Mouse (Mus musculus) liver, embryonic 16.5 days (tissue): ENCODE measurements at regions not wholly inside any gene's neighbourhood (a gene's known extent, or its start where the extent isn't known, plus 50 kb on each side); places are given as distances from the start of the nearest gene placed in this dataset.

Source experiments
- ATAC-seq: fragments of 200-750 bp; cut with Nextera tagmentation; 2 replicates; pipeline ENCODE4 v1.8.0; 2017; ENCODE audit warnings: low read depth, mild to moderate bottlenecking, moderate number of reproducible peaks, moderate library complexity
- H3K27ac ChIP-seq: fragments of 300-500 bp; sonication (generic); 2 replicates; pipeline ENCODE4 v1.5.1; 2014; ENCODE audit warnings: mild to moderate bottlenecking, low read length
- H3K27me3 ChIP-seq: fragments of 300-500 bp; sonication (generic); 2 replicates; pipeline ENCODE4 v1.6.1; 2014; ENCODE audit warnings: low read depth, low read length, mixed read lengths; ENCODE audit not compliant: control insufficient read depth, insufficient read depth
- H3K36me3 ChIP-seq: fragments of 300-500 bp; sonication (generic); 2 replicates; pipeline ENCODE4 v1.6.1; 2014; ENCODE audit warnings: mild to moderate bottlenecking; ENCODE audit not compliant: control insufficient read depth, insufficient read depth
- H3K4me1 ChIP-seq: fragments of 300-500 bp; sonication (generic); 2 replicates; pipeline ENCODE4 v1.6.1; 2014; ENCODE audit warnings: low read depth, low read length, mixed read lengths; ENCODE audit not compliant: control insufficient read depth
- H3K4me2 ChIP-seq: fragments of 300-500 bp; sonication (generic); 2 replicates; pipeline ENCODE4 v1.6.1; 2014; ENCODE audit warnings: low read depth, low read length, mixed read lengths
- H3K4me3 ChIP-seq: fragments of 300-500 bp; sonication (generic); 2 replicates; pipeline ENCODE4 v1.5.1; 2014; ENCODE audit warnings: low read depth, mild to moderate bottlenecking, low read length
- H3K9ac ChIP-seq: fragments of 300-500 bp; sonication (generic); 2 replicates; pipeline ENCODE4 v1.6.1; 2014; ENCODE audit warnings: low read depth, low read length
- H3K9me3 ChIP-seq: fragments of 300-500 bp; sonication (generic); replicated peaks from 2 replicates; pipeline ENCODE4 v1.6.1; 2016; ENCODE audit warnings: low read length; ENCODE audit not compliant: control insufficient read depth
- WGBS: fragments of 180-500 bp; shearing (Covaris S2); extraction: QIAGEN DNeasy Blood & Tissue Kit; methylation state at CpG from one replicate; pipeline ENCODE4 v1.1.7; 2014; ENCODE audit not compliant: insufficient replicate concordance; 5-methylcytosine and 5-hydroxymethylcytosine counted together

DNA sequence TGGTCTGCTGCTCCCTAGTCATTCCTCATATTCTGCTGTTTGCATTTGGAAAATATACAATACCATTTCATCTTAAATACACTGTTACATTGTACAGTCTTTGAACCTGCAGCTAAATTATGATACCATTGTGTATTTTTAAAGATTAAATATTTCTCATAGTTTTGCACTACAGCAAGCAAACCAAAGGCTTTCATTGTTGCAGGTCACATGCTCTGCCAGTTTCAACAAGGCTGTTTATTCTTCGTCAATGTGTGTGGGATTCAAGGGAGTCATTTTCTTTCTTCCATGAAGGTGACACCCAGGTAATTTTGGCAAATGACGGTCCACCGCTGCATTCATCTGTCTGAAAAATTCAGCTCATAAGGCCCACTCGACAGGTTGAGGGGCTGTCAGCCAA lies 200.9 kb upstream of the Lrig1 start:
- H3K4me3 ChIP-seq: no peak overlapping the region
- H3K27me3 ChIP-seq: no peaks in the 10 kb centered on the region
- no peak overlapping the region for H3K27ac ChIP-seq
- no peak overlapping the region for H3K4me2 ChIP-seq
- H3K36me3 ChIP-seq: no peaks in the 10 kb centered on the region
- ATAC-seq: no peak
- WGBS: 63% methylated on average over 4 of the region's 4 CpGs
- no peaks in the 10 kb centered on the region for H3K9me3 ChIP-seq
- no peak overlapping the region for H3K9ac ChIP-seq
- no peaks in the 10 kb centered on the region for H3K4me1 ChIP-seq

DNA sequence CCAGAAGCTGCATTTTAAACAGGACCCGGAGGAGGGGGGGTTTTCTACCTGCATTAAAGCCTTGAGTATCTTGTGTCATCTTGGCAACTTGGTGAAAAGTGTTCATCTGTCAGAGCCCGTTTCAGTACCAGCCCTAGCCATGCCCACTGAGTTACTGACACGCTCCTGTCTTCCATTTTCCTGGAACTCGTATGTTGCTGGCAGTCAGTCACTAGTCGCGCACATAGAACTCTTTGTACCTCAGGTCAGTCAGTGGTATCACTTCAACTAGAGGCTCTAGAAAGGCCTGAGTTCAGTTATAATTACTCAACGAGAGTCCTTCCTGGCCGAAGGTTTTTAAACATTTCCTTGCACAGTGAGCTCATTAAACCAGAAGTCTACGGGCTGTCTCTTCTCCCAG lies 198.9 kb upstream of the Lrig1 start:
- 74% methylated on average over 9 of the region's 9 CpGs for WGBS
- no peak overlapping the region for H3K9ac ChIP-seq
- no peaks in the 10 kb centered on the region for H3K36me3 ChIP-seq
- no peaks in the 10 kb centered on the region for H3K9me3 ChIP-seq
- no peak overlapping the region for H3K4me3 ChIP-seq
- ATAC-seq: no peak
- no peak overlapping the region for H3K27ac ChIP-seq
- no peak overlapping the region for H3K4me2 ChIP-seq
- H3K4me1 ChIP-seq: no peaks in the 10 kb centered on the region
- no peaks in the 10 kb centered on the region for H3K27me3 ChIP-seq

DNA sequence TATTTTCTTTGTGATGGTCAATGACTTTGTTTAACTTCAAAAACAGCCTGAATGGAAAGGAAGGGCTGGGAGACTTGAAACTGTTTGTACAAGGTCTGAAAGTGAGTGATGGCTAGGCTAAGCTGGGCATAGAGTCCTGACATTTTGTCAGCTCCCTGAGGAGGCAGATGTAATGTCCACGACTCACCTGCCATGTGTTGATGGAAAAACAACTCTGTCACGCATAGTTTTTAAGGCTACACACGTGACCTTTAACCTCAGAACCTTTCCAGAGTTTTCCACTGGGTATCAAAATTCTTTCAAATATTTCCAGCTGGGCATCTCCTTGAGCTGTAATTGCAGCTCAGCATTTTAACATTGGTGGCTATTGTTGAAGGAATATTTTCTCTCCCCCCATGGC lies 190.2 kb upstream of the Lrig1 start:
- 42% methylated on average over 3 of the region's 3 CpGs for WGBS
- Histone ChIP-seq H3K27ac (no peak overlapping the region), H3K4me3 (no peak overlapping the region), H3K4me1 (no peaks in the 10 kb centered on the region), H3K9me3 (no peaks in the 10 kb centered on the region), H3K36me3 (no peaks in the 10 kb centered on the region), H3K9ac (no peak overlapping the region), H3K27me3 (no peaks in the 10 kb centered on the region), H3K4me2 (no peak overlapping the region)
- no peak for ATAC-seq

DNA sequence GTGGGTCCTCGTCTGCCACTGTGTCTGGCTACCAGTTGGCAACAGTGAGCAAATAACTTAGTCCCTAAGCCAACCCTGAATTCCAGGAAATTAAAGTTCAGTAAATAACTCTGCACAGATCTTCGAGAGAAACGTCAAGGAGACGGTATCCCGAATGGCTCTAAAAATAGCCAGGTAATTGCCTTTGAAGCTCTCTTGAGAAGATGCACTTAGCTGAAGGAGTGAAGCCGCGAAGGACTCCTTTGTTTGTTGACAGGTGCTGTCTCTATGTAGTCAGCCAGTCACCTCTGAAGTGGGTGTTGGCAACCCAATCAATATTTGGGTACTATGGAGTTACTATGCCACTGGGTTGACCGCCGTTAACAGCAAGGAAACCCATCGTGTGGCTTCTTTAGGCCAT lies 189.3 kb upstream of the Lrig1 start:
- Histone ChIP-seq H3K4me1 (no peaks in the 10 kb centered on the region), H3K4me3 (no peak overlapping the region), H3K27ac (no peak overlapping the region), H3K4me2 (no peak overlapping the region), H3K27me3 (no peaks in the 10 kb centered on the region), H3K9ac (no peak overlapping the region), H3K36me3 (no peaks in the 10 kb centered on the region), H3K9me3 (no peaks in the 10 kb centered on the region)
- 64% methylated on average over 10 of the region's 10 CpGs for WGBS
- no peak for ATAC-seq

DNA sequence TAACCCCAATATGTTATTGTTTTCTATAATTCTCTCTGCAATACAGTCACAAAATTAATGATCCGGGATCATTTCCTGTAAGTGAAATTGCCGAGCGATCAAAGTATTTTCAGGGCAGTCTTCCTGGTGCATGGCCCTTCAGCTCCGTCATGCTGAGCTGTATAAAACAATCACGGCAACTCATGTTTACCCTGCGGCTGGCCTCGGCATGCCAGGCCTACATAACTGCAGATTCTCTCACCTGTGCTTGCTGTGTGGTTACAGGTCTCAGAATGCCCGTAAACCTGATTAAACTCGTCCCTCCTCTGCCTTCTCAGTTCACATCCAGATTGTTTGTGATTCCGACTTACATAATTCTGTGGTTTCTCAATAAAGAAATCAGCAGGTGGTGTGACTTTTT lies 181.2 kb upstream of the Lrig1 start:
- H3K36me3 ChIP-seq: no peaks in the 10 kb centered on the region
- H3K4me3 ChIP-seq: no peak overlapping the region
- H3K27ac ChIP-seq: no peak overlapping the region
- H3K9ac ChIP-seq: no peak overlapping the region
- WGBS: 62% methylated on average over 10 of the region's 10 CpGs
- ATAC-seq: no peak
- H3K27me3 ChIP-seq: no peaks in the 10 kb centered on the region
- H3K9me3 ChIP-seq: no peaks in the 10 kb centered on the region
- no peak overlapping the region for H3K4me2 ChIP-seq
- no peaks in the 10 kb centered on the region for H3K4me1 ChIP-seq

DNA sequence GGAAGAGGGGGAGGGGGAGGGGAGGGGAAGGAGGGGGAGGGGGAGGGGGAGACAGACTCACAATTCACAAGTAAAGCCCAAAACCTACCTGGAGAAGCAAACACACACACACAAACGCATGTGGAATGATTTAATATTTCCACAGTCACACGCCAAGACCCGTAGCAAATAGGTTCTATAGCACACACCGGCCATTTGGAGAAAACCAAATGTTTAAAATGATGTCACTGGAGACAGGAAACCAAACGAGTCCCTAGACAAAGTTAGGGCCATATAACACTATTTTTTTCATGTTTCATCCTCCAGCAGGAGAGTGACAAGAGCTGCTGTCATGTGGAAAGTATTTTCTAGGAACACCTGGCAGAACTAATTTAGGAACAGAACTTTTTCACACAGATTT lies 175.9 kb upstream of the Lrig1 start:
- H3K27me3 ChIP-seq: no peaks in the 10 kb centered on the region
- no peaks in the 10 kb centered on the region for H3K36me3 ChIP-seq
- no peak overlapping the region for H3K4me2 ChIP-seq
- WGBS: 47% methylated on average over 5 of the region's 5 CpGs
- ATAC-seq: no peak
- no peak overlapping the region for H3K27ac ChIP-seq
- H3K4me3 ChIP-seq: no peak overlapping the region
- H3K4me1 ChIP-seq: no peaks in the 10 kb centered on the region
- no peaks in the 10 kb centered on the region for H3K9me3 ChIP-seq
- H3K9ac ChIP-seq: no peak overlapping the region

DNA sequence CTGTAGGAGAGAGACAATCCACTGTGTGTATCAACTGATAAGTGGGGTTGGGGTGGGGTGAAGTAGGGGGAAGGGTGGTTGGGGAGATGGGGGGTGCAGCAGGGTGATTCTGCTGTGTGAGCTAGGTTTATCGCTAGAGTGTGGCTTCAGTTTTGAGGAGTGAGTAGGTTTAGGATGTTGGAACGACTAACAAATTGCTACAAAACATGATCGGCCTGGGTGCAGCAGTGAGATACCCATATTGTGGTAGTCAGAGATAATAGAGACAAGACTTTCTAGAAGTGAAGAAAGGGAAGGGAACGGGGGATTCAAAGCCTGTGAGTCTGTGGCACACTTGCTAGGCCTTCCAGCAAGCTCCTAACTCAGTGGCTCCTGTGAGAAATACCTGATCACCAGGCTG lies 175.1 kb upstream of the Lrig1 start:
- no peaks in the 10 kb centered on the region for H3K9me3 ChIP-seq
- ATAC-seq: no peak
- no peaks in the 10 kb centered on the region for H3K36me3 ChIP-seq
- 56% methylated on average over 4 of the region's 4 CpGs for WGBS
- H3K27me3 ChIP-seq: no peaks in the 10 kb centered on the region
- no peak overlapping the region for H3K9ac ChIP-seq
- H3K27ac ChIP-seq: no peak overlapping the region
- H3K4me1 ChIP-seq: no peaks in the 10 kb centered on the region
- no peak overlapping the region for H3K4me3 ChIP-seq
- H3K4me2 ChIP-seq: no peak overlapping the region

DNA sequence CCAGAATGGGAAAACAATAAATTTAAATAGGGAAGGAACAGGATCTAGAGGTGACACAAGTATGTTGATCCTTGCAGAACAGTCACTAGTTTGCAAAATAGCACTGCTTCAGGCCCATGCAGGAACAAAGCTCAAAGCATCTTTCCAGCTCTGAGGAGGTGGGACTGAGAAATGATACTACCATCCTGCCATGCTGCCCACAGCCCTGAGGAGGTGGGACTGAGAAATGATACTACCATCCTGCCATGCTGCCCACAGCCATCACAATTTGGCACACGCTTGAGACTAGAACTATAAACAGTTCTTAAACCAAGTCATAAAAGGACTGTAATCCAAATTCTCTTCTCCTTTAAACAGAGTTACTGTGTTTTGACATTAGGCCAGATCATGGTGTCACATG lies 174.5 kb upstream of the Lrig1 start:
- Histone ChIP-seq H3K36me3 (no peaks in the 10 kb centered on the region), H3K4me1 (no peaks in the 10 kb centered on the region), H3K4me3 (no peak overlapping the region), H3K27me3 (no peaks in the 10 kb centered on the region), H3K9ac (no peak overlapping the region), H3K9me3 (no peaks in the 10 kb centered on the region), H3K4me2 (no peak overlapping the region), H3K27ac (no peak overlapping the region)
- WGBS: 59% methylated on average over 1 of the region's 1 CpGs
- no peak for ATAC-seq

DNA sequence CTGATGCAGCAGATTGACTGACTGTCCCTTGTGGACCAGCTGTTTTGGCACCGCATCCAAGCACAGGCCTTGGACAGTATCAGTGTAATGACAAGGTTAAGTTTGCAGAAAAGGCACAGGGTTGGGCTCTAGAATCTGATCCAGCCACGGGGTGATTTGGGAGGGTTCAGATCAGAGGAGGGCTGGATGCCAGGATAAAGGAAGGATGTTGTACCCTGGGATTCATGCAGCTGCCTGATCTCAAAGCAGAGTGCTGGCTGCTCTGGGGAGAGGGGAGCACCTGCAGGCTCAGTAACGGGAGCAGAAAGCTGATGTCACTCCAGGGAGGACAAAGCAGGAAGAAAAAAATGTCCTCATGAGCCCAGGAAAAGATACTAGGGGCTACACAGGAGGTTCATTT lies 168.0 kb upstream of the Lrig1 start:
- Histone ChIP-seq H3K9me3 (no peaks in the 10 kb centered on the region), H3K36me3 (no peaks in the 10 kb centered on the region), H3K4me1 (no peaks in the 10 kb centered on the region), H3K27me3 (no peaks in the 10 kb centered on the region), H3K9ac (no peak overlapping the region), H3K27ac (no peak overlapping the region), H3K4me2 (no peak overlapping the region), H3K4me3 (no peak overlapping the region)
- no peak for ATAC-seq
- 56% methylated on average over 3 of the region's 3 CpGs for WGBS

DNA sequence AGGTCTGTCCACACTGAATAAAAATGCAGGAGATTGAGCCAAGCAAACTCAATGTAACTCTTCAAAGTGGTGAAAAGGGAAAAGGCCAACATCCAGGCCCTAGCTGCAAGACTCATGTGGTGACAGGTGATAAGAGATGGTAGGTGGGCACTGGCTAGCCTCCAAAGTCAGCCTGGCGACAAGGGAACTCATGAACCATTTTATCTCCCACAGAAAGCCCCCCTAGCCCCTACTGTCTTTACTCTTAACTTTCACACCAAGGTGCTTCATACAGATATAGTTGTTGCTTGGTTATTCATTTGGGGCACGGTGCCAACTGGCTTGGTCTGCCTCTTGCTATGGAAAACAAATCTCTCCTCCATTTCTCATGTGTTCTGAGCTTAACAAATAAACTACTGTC lies 165.5 kb upstream of the Lrig1 start:
- Histone ChIP-seq H3K36me3 (no peaks in the 10 kb centered on the region), H3K9me3 (no peaks in the 10 kb centered on the region), H3K4me1 (no peaks in the 10 kb centered on the region), H3K9ac (no peak overlapping the region), H3K27me3 (no peaks in the 10 kb centered on the region), H3K4me2 (no peak overlapping the region), H3K4me3 (no peak overlapping the region), H3K27ac (no peak overlapping the region)
- WGBS: 44% methylated on average over 2 of the region's 2 CpGs
- no peak for ATAC-seq
